Mouse (Mus musculus) liver, postnatal 0 days (tissue): ENCODE measurements around the gene Slit3.

Experiments used
- CTCF ChIP-seq: sonication (generic); IDR thresholded peaks from 2 replicates; pipeline ENCODE4 v1.5.1; 2016; ENCODE audit warnings: antibody characterized with exemption, low read depth
- EP300 ChIP-seq: IDR thresholded peaks from 2 replicates; pipeline ENCODE4 v1.6.1; 2016; ENCODE audit warnings: antibody characterized with exemption, low read depth, mild to moderate bottlenecking

DNA sequence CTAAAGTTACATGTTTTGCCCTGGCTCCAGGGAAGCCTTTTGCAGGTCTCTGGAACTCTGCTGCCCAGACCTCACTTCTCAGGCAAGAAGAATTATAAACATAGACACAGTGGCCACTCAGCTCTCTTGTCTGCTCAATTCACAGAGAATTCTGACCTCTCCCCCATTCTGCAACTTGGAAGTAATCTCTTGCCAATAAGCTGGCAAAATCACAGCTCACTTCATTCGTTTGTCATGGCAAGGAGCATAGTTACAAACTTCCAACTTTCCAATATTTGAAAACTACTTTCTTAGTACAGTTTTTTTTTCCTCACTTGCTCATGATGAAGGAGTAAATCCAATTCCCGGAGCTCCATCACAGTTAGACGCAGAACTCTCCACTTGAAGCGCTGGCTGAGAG, 11.2 kb upstream of the Slit3 start:
- TF ChIP-seq CTCF = no peak
- TF ChIP-seq EP300 = no peak
